Mouse (Mus musculus) heart, postnatal 4 days (tissue): ENCODE data around the gene Tmem38b. TPM values are rescaled to one million over a fixed set of nuclear protein-coding genes. Genes with fewer than 3 reads are reported as not detected.

Experiments used
- DNase-seq: peaks from one replicate; pipeline ENCODE4 v3.0.0; 2021
- total RNA-seq, 2 experiments: library from RNA; stranded (reverse); gene quantifications; 2 replicates each; pipeline ENCODE4 v1.2.3; 2021

Tmem38b gene
- total RNA-seq, 2 experiments from 2014 or later = 12.0 to 12.5 TPM

DNA sequence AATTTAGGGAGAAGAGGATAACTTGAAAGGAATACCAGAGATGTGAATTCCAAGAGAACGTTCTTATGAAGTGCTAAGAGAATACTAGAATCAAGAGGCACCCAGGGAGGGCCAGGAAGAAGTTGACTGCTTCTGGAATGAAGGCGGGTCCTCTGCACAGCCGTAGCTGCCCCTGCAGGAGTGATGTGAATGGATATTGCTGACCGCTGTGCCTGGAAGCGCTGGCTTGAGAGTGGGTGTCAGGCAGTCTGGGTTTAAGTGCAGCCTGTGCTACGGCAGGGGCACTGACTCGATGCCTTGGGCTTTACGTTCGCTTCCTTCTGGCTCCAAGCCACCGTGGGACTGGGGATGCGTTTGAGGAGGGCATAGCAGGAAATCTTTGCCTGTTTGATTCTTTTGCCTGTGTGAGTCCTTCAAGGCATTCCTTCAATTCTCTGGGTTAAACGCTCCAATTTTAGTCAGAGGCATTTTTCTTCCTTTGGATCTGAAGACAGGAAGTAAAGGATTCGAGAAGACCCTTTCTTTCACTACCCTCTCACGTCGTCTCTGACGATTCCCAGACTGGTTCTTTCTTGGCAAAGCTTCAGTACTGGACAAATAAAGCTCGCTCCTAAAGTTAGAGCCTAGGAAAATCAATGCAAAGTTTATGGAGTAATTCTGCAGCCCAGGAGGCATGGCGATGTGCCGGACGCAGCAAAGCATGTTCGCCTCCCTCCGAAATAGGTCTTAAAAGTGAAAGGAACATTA lies 60.7 kb downstream of the Tmem38b start:
- peak; percentile 12 for DNase-seq

DNA sequence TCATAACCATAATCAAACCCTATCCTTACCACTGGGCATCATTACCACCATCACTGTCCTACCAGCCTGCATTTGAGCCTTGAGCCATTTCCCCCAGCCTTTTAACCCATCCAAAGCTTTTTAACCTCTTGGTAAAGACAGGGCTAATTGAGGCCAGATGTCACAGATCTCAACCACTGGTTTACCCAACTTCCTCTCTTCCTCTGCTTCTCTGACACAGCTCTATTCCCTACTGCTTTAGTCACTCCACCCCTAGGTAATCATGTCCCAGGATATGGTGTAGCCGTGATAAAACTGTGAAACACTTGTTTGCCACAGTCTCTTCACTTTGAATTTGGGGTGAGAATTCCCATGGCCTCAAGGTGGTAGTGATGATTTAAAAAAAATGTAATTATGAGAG lies 69.5 kb downstream of the Tmem38b start:
- no peak for DNase-seq

DNA sequence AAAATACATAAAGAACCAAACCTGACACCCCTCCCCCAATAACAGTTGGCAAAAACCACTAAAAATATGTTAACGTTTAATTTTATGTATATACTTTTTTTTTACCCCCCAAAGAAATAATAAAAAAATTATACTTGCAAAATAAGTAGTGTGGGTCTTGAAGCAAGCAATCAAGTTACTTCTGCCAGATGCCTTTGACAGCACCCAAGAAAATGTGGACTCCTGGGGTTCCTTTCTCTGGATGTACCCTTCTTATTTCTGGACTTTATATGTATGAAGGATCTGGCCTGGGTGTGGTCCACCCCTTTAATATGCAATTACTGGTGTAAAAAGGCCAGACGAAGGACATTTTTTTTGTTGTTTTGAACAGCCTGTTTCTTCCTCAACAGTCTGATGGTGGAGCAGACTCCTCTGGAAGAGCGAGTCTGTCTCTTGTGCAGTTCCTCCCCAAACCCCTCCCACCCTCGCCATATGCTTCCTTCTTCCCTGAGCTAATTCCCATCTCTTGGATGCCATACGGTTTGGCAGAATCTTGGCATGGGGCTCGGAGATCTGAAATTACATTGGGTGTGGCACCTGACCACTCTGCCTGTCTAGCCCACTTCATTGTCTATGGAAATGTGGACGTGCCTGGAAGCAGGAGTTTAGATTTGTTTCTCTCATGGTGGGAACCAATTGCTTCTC lies 70.4 kb downstream of the Tmem38b start:
- DNase-seq = no peak

DNA sequence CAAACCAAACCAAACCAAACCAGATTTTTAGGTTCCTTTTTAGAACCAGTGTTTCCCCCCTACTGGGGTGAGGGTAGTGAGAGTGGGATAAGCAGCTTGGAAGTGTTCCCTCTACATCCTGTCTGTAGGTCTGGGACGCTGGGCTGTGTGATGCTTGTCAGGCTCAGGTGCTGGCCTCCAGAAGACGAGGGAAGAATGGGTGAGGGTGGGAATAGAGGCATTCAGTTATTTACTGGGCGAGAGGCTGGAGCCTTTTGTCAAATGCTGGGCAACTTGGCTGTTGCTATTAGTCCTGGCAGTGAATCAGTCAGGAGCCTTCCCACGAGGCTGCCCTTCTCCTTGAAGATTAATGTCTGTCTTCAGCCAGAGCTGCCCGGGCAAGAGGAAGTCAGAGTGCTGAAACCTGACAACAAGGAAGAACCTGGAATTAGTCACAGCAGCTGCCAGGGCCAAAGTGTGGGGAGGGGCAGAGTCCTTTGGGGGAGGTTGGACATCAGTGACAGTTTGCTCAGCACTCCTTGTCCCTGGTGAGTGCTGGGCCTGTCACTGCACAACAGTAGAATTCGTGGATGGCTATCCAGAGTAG lies 74.6 kb downstream of the Tmem38b start:
- DNase-seq = no peak

DNA sequence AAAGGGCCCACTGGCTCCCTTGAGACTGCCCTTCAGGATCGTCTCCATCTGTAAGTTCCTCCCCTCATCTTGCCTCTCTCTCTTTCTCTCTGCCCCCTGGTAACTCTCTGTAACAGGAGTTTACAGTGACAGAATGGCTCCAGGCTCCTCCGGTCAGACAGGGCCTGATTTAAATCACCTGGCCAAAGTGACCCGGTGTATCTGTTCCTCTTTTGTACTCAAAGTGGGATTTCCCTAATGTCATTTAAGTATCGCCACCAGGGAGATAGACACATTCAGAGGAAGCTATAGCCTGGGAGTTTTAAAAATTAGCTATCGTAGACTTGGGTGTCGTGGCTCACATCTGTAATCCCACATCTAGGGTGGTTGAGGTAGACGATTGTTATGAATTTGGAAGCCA lies 78.5 kb downstream of the Tmem38b start:
- no peak for DNase-seq

DNA sequence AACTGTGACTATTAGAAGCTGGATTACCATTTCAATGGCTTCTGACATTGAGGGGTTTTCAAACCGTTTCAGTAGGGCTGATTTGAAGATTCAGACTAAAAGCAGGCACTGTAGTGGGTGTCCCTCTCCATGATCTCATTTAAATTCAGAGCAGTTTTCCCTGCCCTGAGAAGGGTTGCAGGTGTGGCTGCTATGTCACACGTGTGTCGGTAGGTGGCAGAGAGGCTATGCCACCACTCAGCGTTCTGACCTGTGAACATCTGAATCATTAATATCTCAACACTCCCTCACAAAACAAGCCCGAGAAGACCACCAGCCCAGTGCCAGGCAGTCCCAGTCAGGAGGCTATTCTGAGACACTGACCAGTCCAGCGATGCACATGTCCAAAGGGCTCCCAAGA lies 79.7 kb downstream of the Tmem38b start:
- DNase-seq = no peak

DNA sequence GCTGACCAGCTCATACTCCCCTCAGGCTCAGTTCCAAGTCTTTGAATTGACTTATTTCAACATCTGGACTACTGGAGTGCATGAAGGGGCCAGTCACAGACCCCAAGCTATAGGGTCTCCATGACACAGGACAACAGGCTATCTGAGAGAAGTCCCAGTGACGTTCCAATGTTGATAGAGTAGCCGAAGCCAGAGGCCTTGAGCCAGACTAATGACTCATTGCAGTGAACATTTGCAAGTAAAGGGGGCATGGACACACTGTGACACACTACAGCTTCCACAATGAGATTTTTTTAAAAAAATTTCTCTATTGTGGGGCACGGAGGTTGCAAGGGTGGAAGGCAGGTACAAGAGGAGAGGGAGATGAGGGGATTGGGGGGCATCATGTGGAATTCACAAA lies 81.2 kb downstream of the Tmem38b start:
- no peak for DNase-seq

Other genes starting within 250 kb of the Tmem38b start
- gene Fsd1l, start 194.6 kb upstream of the Tmem38b start, total RNA-seq = 10 to 100 TPM; 34.4 to 40.0 TPM
- 10 to 100 TPM; 12.4 to 13.5 TPM for gene Fktn, start 112.0 kb upstream of the Tmem38b start, total RNA-seq
- under 1 TPM; 0.09 to 0.17 TPM for gene Tal2, start 46.3 kb upstream of the Tmem38b start, total RNA-seq